Mouse (Mus musculus) embryo, embryonic 11.5 days (tissue): Measurements from ENCODE around the gene Zfp366.

Experiments used
- DNase-seq: peaks from one replicate; pipeline ENCODE4 v3.0.0-alpha.2; 2012; ENCODE audit warnings: low read depth, low spot score

Zfp366 gene

DNA sequence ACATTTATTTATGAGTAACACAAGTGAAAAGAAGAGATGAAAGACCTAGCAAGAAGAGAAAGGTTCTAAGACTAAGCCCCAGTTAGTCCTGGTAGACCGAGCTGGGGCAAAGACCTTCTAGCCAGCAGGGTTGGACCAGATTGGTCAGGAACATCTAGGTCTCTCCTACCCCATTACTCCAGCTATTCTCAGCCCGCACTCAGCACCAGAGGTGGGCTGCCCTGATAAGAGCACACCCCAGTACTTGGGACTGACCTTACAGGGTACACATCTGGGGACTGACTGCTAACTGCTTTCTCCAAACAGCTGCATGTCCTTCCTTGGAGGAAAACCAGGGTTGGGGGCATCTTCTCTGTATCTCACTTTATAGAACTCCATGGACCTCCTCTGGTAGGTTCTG is 66.2 kb downstream of the Zfp366 start:
- no peak for DNase-seq

DNA sequence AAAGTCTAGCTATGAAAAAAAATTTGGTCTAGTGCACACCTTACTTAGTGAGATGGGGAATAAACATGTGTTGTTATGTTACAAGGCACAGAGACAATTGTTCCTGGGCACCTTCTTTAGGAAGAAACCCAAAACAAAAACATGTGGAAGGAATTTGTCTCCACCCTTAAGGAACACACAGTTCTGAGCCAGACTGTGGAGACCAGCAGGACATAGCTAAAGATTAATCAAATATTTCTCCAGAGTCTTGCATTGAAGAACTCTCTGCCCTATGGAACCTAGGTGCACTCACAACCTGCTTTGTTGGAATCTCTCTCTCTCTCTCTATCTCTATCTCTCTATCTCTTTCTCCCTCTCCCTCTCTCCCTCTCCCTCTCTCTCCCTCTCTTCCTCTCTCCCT is 69.6 kb downstream of the Zfp366 start:
- DNase-seq = no peak

DNA sequence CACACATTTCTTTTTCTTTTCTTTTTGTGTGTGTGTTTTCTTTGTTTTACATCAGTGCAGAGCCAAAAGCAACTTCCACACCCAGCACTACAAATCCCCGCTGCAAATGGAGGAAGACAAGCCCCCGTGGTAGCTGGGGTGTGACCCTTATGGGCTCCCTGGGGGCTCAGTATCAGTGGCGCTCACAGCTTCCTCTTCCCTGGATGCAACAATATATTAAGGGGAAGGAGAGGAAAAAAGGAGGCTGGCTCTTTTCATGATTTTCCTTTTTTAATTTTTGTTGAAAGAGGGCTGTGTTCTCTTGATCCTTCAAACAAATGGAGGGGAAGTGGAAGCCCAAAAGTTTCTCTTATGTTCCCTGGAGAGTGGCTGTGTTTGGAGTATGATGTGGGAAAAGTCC is 70.2 kb downstream of the Zfp366 start:
- no peak for DNase-seq

DNA sequence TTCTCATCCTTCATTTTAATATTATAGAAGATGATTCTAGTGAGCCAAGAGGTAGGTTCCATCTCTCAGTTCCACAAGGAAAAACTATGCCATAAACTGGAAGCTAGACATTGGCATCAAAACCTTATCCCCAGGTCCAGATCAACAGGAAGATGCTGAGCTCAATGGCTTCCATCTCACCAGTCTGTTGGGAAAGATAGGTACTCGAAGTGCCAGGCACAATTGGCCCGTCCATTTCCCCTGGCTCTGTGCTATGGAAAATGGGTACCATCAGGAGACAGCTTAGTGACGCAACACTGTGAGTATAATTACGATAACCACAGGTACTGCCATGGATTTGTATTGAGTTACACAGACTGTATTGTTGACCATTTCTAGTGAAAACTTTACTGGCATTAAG is 72.3 kb downstream of the Zfp366 start:
- no peak for DNase-seq

DNA sequence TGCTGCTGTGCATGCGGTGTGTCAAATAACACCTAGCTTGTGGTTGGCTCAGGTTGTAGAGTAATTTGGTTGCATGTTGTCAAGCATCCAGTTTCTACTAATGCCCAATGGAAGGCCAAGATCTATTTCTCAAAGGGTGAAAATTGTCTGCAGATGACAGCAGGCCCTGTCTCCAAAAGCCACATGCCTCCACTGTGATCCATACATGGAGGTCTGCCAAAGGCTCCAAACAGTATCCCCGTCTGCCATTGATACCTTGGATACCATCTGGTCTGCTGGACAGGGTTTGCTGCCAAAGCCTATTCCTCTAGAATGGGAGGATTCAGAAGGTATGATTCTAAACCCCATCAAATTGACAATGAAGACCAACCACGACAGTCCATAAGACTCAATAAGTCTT is 74.1 kb downstream of the Zfp366 start:
- no peak for DNase-seq

DNA sequence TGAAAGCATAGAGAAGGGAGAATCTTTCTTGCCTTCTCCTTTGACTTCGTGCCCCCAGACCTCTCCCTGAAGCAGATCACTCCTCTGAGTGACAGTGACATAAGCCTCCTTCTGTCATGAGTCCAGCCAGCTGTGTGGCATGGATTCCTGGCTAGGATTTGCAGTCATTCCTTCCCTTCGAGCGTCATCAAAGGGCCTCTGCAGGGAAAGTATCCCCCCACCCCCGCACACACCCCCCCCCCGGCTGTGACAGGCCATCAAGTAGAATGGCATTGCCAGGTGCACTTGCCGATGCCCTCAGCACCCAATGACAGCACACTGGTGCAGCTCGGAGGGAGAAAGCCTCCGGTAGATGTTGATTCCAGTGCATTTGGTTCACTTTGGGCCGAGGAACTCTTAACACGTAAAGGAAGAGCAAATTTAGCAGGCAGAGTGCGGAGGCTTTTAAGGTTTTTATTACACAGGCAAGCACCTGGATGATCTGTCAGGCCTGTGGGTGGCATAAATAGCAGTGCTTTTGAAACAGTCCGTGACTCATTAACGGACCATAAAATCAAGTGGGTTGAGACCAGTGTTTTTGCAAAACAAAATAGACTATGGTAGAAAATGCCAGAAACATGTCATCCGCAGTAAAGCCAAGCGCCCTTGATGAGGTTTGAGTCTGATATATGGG is 75.0 kb downstream of the Zfp366 start:
- DNase-seq = no peak

DNA sequence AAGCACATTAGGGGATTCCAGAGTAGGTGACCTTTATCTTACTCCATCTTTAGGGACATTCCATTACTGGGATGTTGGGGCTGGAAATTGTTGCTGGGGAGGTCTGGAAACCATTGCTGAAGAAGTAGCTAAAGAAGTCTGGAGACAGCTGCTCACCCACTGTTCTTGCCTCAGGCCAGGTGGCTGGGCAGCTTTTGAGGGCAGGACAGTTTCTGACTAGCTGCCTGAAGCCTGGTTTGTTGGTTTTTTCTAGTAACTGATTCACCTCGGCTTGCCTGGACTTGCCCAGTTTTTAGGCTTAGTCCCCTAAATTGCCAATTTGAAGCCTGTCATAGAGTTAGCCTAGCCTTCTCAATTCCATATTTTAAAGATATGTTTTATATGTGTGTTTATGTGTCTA is 77.8 kb downstream of the Zfp366 start:
- no peak for DNase-seq

DNA sequence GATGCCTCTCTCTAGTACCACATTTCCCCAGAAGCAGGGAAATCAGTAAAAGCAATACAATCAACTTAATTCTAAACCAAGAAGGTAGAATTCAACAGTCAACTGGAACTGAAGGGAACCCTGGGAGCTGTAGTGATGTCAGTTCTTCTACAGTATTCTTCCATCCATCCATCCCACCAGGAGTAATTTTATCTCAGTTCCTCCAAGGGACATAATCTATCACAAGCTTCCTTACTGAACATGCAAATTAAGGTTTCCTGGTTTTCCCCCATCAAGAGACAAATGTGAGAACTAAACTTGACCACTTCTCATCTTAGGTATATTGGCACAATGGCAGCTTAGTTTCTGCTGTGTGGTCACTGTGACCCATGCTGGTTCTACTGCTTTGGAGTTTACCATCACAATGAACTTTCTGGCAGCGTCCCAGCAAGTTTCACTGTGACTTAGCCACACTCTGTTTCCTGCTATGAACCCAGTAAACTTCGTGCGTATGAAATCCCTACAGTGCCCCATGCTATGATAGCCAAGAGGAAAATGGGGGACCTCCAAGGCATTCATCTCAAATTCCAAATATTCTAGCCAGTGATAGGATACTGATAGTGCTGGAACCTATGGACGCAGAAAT is 78.6 kb downstream of the Zfp366 start:
- no peak for DNase-seq

DNA sequence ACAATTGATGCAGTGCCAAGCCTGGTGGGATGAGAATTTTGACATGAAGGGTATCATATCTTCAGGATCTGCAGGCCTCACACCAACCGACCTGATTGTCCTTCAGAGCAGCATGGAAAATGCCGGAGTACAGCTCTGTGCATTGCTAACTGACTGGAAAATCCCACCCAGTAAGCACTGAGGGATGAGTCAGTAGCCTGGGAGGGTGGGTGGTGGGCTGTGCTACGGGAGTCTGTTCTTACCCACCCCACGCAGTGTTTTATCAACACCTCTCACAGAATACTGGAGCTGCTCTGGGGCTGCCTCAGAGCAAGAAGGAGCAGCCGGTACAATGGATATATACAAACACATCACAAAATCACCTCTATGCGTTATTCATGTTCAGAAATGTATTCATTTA is 79.9 kb downstream of the Zfp366 start:
- no peak for DNase-seq

DNA sequence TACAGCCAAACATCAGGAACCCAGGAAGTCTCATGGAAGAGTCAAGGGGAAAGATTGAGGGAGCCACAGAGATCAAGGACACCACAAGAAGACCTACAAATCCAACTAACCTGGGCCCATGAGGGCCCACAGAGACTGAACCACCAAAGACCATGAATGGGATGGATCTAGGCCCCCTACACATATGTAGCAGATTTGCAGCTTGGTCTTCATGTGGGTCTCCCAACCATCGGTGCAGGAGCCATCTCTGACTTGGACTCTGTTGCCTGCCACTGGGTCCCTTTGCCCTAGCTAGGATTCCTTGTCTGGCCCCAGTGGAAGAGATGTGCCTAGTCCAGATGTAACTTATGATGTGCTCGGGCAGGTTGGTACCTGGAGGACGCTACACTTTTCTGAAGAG is 87.4 kb downstream of the Zfp366 start:
- DNase-seq = no peak

DNA sequence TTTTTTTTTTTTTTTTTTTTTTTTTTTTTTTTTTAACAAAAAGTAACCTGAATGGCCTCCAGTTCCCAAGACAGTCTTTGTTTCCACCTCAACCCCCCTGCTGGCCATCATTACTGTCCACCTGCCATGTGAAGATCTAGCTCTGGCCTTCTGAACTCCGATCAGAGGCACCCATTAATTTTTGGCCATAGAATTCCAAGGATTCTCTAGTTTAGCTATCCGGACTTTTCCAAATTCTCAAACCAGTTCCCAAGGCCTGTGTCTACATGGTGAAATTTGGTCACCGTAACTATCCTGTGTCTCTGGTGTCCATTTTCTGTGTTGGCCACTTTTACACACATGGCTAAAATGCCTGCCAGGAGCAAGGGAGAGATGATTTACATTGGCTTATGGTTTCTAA is 92.9 kb downstream of the Zfp366 start:
- DNase-seq = no peak

DNA sequence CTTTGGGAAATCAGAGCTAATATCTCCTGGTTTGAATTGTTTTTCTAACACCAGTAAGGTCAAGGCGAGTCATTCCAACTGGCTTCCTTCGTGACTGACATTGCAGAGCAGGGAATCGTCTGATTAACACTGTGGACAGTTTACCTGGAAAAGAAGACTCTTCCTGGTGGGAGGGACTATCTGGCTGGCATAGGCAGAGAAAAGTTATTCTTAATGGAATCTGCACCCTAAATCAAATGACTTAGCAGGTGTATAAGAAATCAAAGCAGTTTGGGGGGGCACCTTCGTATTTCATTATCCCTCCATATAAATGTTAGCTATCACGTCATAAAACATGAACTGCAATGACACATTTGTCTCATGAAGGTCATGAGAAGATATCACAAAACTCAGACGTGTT is 93.9 kb downstream of the Zfp366 start:
- no peak for DNase-seq

DNA sequence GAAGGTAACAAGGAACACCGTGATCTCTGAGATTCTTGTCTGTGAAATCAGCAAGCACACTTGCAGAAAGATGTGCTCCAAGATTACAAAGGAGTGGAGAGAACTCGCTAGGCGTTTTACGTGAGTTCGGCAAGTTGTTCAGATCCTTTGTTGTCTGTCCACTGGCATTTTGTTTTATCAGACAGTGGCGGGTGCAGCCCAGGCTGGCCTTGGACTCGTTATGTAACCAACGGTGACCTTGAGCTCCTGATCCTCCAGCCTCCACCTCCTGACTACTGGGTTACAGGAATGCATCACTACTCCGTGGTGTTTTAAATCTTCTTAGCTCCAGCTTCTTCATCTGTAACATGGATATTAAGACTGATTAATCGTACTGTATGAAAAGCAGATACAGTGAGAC is 94.7 kb downstream of the Zfp366 start:
- DNase-seq = no peak

DNA sequence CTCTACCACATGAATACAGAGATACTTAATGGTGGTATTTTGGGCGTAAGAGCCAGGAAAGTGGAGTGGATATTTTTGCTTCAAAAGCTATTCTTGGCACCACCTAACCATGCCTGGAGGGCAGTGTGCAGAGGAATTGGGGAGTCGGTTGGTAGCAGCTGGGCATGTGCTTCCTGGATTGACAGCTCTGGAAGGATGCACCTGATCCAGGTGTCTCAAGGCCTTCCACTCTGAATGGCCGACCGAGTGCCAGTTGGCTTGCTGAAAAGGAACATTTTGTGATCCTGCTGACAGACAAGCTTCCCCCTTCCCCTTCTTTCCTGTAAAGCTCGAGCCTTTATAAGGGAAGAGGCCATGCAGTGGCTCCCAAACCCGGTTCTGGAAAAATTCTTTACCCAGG is 98.3 kb downstream of the Zfp366 start:
- DNase-seq = no peak

DNA sequence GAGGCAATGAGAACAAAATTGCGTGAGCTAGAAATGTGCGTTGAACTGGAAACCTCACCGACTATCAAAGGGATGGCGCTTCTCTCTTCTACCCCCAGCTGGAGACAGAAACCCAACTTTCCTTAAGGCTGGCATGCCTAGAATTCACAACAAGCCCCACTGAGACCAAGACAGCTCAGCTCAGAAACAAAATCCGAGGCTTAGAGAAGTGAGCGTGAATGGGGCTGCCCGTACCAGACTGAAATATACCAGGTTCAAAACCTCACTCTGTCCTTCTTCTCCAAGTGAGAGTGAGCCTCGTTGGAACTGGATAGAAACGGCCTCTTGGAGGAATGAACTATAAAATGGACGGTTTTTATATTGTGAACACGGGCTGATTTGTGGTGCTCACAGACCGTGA is 99.3 kb downstream of the Zfp366 start:
- DNase-seq = no peak

DNA sequence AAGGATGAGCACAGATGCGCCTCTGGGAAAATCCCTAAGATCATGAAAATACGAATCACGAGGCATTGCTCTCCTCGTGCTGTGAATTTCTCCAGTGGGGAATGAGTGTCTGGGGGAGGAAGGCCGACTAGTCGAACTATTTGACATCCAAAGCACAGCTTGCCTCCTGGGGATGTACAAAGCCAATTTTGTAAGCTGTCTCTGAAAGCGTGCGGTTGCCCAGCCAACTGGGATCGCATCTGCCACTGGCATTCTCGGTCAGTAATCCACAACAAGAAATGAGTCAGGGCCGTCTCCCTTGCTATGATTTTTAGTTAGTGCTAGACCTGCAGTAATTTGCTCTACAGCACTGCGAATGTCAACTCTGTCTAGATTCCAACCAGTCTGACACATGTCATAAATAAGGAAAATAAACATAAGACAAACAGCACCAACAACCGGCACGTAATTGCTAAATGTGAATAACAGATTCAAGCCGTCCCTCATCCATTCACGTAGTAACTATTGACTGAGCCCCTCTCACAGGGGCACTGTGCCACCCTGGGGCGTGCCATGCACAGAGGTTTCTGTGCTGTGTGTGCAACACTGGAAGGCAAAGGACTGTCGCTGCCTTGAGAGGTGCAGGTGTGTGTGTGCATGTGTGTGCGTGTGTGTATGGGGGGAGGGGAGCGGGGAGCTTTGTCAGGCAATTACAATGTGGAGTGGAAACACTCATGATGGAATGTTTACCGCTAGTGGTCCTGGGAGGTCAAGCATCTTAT is 100.0 kb downstream of the Zfp366 start:
- no peak for DNase-seq

DNA sequence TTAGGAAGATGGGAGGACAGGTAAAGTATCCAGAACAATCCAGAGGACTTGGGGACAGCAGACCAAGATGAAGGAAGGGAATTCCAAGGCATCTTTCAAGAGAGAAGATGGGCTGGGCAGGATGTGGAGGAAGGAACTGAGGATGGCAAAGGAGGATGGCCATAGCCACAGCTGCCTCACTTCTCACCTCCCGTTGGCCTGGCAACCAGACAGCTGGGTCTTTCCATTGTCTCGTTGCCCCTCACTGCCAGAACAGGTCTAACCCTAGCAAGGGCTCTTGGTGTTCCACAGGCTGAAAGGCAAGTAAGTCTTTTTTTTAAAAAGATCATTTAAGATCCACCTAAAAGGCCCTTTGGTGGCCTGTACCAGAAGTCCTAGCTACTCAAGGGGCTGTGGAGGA is 100.6 kb downstream of the Zfp366 start:
- DNase-seq = no peak

DNA sequence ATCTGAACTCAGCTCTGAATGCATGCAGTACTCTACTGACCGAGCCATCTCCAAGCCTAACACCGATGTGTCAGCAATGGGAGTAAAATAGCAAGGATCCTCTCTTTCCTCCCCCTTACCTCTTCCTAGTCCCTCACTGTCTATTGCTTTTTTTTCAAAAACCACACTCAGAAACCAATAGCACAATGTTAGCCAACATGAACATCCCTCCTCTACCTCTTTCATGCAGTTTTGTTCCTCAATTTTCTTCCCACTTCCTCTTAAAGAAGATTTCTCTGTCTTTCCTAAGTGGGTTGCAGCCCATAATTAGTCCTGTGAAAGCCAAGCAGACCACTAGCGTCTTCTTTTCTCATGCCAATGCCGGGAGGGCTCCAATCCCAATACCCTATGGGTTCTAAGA is 102.6 kb downstream of the Zfp366 start:
- no peak for DNase-seq

DNA sequence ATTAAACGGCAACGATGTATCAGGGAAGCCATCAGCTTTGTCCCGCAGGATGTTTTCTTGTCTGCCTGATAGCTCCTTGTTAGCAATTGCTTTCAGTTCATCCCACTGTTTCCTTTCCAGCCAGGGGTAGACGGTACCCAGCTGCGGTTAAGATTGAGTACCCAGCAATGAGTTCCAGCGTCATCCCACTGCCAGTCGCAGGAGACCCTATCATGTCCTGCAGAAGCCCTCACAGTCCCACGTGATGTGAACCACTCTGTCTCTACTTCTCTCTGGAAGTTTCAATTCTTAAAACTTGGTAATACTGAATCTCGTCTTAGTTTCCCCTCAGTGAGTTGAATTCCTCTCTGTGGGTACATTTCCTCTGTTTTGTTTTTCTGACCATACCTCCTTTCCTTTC is 103.2 kb downstream of the Zfp366 start:
- no peak for DNase-seq

DNA sequence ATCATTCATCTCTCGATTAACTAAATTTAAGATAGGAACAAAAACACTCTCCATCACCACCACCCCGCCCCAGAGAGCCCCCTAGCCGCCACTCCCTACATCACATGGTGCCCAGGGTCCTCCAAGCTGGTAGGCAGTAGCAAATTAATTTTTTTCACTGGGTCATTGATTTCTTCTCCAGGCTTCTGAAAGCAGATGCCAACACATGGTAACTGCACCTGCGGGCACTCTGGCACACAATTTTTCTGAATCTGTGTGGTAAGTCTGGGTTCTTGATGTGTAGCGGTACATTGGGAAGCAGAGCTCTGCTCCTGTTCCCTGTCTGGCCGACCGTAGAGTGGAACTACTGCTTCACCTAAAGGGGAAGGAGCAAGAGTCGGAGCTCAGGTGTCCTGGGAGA is 106.1 kb downstream of the Zfp366 start:
- no peak for DNase-seq

DNA sequence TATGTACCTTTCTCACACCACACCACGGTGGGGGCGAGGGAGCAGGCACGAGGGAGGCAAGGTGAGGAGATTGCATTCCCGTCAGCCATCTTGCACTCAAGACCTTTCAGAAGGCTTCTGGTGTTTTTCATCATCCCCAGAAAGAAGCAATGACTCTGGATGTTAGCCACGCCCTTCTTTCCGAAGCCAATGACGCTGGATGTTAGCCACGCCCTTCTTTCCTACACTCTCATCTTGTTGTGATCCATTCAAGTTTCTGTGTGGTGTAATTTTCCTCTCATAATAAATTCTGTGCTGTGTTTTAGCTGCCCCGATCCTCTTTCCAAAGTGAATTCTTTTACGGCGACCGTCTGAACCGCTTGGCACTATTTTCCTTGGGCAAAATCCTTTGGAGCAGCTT is 109.6 kb downstream of the Zfp366 start:
- DNase-seq = no peak

DNA sequence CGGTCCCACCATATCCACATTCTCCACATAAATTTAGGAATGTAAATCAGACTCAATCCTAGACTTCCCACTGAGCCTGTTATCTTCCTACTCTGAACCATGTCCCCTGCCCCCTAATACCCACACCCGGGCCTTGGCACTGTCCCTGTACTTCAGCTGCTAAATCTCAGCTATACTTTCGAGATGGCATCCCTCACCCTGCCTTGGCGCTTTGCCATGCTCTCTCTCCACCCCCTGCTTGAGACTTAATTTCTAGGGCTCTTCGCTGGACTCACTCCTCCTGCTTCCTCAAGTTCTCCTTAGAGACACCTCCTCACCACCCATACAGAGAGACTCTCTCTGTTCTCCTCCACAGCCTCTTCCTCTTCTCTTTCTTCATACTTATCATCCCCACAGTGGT is 115.3 kb downstream of the Zfp366 start:
- no peak for DNase-seq
